Mouse (Mus musculus): ENCODE measurements at regions not wholly inside any gene's neighbourhood (a gene's known extent, or its start where the extent isn't known, plus 50 kb on each side); places are given as distances from the start of the nearest gene placed in this dataset.

GRCm38 (mm10) chr3:65891594-65891993, 66.5 kb downstream of the Ccnl1 start:
- peak; percentile 57 for DNase-seq (ENCODE audit: low spot score)

GRCm38 (mm10) chr3:65891139-65891538, 66.9 kb downstream of the Ccnl1 start:
- no peak for DNase-seq (ENCODE audit: low spot score)

- DNase-seq (ENCODE audit: low spot score), result no peak
Observed at GRCm38 (mm10) chr3:65888921-65889320, 69.1 kb downstream of the Ccnl1 start.

- peak; percentile 68 for DNase-seq (ENCODE audit: low spot score)
Observed at GRCm38 (mm10) chr3:65884571-65885011, 73.5 kb downstream of the Ccnl1 start.

- DNase-seq (ENCODE audit: low spot score), result no peak
Observed at GRCm38 (mm10) chr3:65882123-65882522, 75.9 kb downstream of the Ccnl1 start.
